Mouse (Mus musculus): ENCODE measurements at regions not wholly inside any gene's neighbourhood (a gene's known extent, or its start where the extent isn't known, plus 50 kb on each side); places are given as distances from the start of the nearest gene placed in this dataset.

GRCm38 (mm10) chr8:11062348-11062946 is 54.2 kb upstream of the Irs2 start:
- Histone ChIP-seq H3K9ac (ENCODE audit: low read depth, low read length) (no peak overlapping the region), H3K9me3 (ENCODE audit: control insufficient read depth, low read length) (no peaks in the 10 kb centered on the region), H3K27ac (ENCODE audit: low read depth, low read length) (no peak overlapping the region), H3K27me3 (replicated peaks; ENCODE audit: control insufficient read depth, insufficient read depth, low read length) (no peaks in the 10 kb centered on the region; the same call in 1 of the 2 replicates), H3K4me3 (ENCODE audit: low read depth, low read length) (no peak overlapping the region), H3K4me1 (replicated peaks; ENCODE audit: control insufficient read depth, insufficient read depth, low read length) (no peaks in the 10 kb centered on the region), H3K4me2 (no peak overlapping the region), H3K36me3 (ENCODE audit: control insufficient read depth, insufficient read depth, low read length) (no peaks in the 10 kb centered on the region)
- WGBS: 53% methylated on average over 3 of the region's 3 CpGs
- ATAC-seq (replicated peaks; ENCODE audit: low FRiP score) (no peak), DNase-seq (ENCODE audit: low spot score) (no peak)

- H3K36me3 ChIP-seq (ENCODE audit: control insufficient read depth, insufficient read depth, low read length): no peaks in the 10 kb centered on the region
- WGBS: 71% methylated on average over 1 of the region's 1 CpGs
- no peak overlapping the region for H3K9ac ChIP-seq (ENCODE audit: low read depth, low read length)
- no peak overlapping the region for H3K4me3 ChIP-seq (ENCODE audit: low read depth, low read length)
- H3K4me1 ChIP-seq (replicated peaks; ENCODE audit: control insufficient read depth, insufficient read depth, low read length): 0 out of 2 replicates have a peak, but pooled peaks cover 2% of the 10 kb centered on the region
- DNase-seq (ENCODE audit: low spot score): no peak
- no peaks in the 10 kb centered on the region; the same call in 1 of the 2 replicates for H3K27me3 ChIP-seq (replicated peaks; ENCODE audit: control insufficient read depth, insufficient read depth, low read length)
- no peaks in the 10 kb centered on the region for H3K9me3 ChIP-seq (ENCODE audit: control insufficient read depth, low read length)
- H3K27ac ChIP-seq (ENCODE audit: low read depth, low read length): no peak overlapping the region
- H3K4me2 ChIP-seq: no peak overlapping the region
- no peak for ATAC-seq (replicated peaks; ENCODE audit: low FRiP score)
Measured at GRCm38 (mm10) chr8:11061711-11062110, 53.5 kb upstream of the Irs2 start.

- ATAC-seq (replicated peaks; ENCODE audit: low FRiP score) (no peak), DNase-seq (ENCODE audit: low spot score) (no peak)
- no peaks in the 10 kb centered on the region for H3K36me3 ChIP-seq (ENCODE audit: control insufficient read depth, insufficient read depth, low read length)
- no peak overlapping the region for H3K4me2 ChIP-seq
- no peaks in the 10 kb centered on the region for H3K9me3 ChIP-seq (ENCODE audit: control insufficient read depth, low read length)
- no peak overlapping the region for H3K9ac ChIP-seq (ENCODE audit: low read depth, low read length)
- 59% methylated on average over 3 of the region's 3 CpGs for WGBS
- H3K27ac ChIP-seq (ENCODE audit: low read depth, low read length): no peak overlapping the region
- H3K4me1 ChIP-seq (replicated peaks; ENCODE audit: control insufficient read depth, insufficient read depth, low read length): 0 out of 2 replicates have a peak, but pooled peaks cover 5% of the 10 kb centered on the region
- no peak overlapping the region for H3K4me3 ChIP-seq (ENCODE audit: low read depth, low read length)
- no peaks in the 10 kb centered on the region; the same call in 1 of the 2 replicates for H3K27me3 ChIP-seq (replicated peaks; ENCODE audit: control insufficient read depth, insufficient read depth, low read length)
Measured at GRCm38 (mm10) chr8:11060604-11061003, 52.3 kb upstream of the Irs2 start.

- DNase-seq (ENCODE audit: low spot score): no peak
- H3K27me3 ChIP-seq (replicated peaks; ENCODE audit: control insufficient read depth, insufficient read depth, low read length): peaks cover 2% of the 10 kb centered on the region; the same call in 1 of the 2 replicates
- no peaks in the 10 kb centered on the region for H3K9me3 ChIP-seq (ENCODE audit: control insufficient read depth, low read length)
- no peak for ATAC-seq (replicated peaks; ENCODE audit: low FRiP score)
- WGBS: 87% methylated on average over 3 of the region's 3 CpGs
- no peak overlapping the region for H3K27ac ChIP-seq (ENCODE audit: low read depth, low read length)
- no peak overlapping the region for H3K4me3 ChIP-seq (ENCODE audit: low read depth, low read length)
- H3K4me1 ChIP-seq (replicated peaks; ENCODE audit: control insufficient read depth, insufficient read depth, low read length): 0 out of 2 replicates have a peak, but pooled peaks cover 7% of the 10 kb centered on the region
- H3K9ac ChIP-seq (ENCODE audit: low read depth, low read length): no peak overlapping the region
- no peaks in the 10 kb centered on the region for H3K36me3 ChIP-seq (ENCODE audit: control insufficient read depth, insufficient read depth, low read length)
- H3K4me2 ChIP-seq: no peak overlapping the region
Measured at GRCm38 (mm10) chr8:11058392-11058791, 50.1 kb upstream of the Irs2 start.

Data from liver, embryonic 11.5 days (tissue).